In the genomic region with DNA sequence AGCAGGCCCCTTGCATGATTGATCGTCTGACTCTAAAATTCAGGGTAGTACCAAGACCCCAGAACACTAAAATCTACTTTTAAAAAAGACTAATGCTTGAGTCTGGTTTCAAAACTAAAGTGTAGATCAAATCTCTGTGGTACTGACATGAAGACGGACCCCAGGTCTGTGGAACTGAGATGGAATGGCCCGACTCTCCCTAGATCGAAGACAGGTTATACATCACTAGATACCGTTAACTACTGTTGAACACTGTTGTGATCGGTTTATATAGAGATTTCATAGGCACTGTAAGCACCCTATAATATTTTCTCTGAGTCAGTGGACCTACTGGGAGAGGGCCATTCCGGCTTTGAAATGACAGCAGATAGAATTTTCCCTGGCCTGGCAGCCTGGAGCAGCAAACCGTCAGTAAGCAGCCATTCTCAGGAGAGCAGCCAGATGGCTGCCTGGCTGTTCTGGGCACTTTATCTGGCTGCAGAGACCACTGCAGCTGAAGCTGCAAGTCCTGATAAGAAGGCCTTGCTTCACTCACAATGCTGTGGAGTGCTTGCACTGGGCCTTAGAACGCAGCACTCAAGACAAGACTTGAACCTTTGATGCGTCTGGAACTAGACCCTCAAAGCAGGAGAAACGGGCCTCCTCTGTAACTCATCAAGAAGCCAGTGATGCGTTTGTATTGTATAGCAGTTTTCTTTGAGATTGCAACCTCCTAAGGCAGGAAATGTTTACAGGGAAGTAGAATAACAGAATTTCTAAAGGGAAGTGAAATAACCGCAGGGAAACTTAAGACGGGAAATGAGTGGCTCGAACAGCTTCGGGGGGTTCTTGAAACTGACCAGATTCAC, we compare ENCODE assay signal across 11 mouse cellular contexts. TPM values are rescaled to one million over a fixed set of nuclear protein-coding genes. Genes with fewer than 3 reads are reported as not detected.
A peak's percentile ranks its signal among the peaks of the same experiment; 100 is the strongest.
DNase-seq lines count a peak whose midpoint lies in the region; ATAC-seq and TF ChIP-seq lines count a peak whose summit lies in the region.
"Had no signal": no experiment of that assay in that cellular context is flagged by ENCODE, and none has a peak within 500 bp of the region (broad histone marks: within the 10 kb centered on the region; RNA-seq: fewer than 3 reads in every experiment).

No protein-coding gene starts in this region.

- no peaks in the 10 kb centered on the region for H3K36me3 ChIP-seq in heart, embryonic 16.5 days (ENCODE audit: control insufficient read depth, insufficient read depth)
- peaks cover 16% of the 10 kb centered on the region for H3K36me3 ChIP-seq in G1E (replicated peaks)
- H3K36me3 ChIP-seq: midbrain, embryonic 12.5 days had no signal

- no peak for TF ChIP-seq CTCF in G1E (IDR thresholded peaks at IDR 0.05; ENCODE audit: low read depth, low read length)

- peak overlapping the region; percentile 51; the same call in 1 of the 2 replicates for H3K9ac ChIP-seq in heart, embryonic 16.5 days (ENCODE audit: low read length)
- H3K9ac ChIP-seq: midbrain, embryonic 12.5 days had no signal

- no peak overlapping the region for H3K27ac ChIP-seq in heart, embryonic 16.5 days (ENCODE audit: low read length)
- H3K27ac ChIP-seq: midbrain, embryonic 12.5 days had no signal

- H3K27me3 ChIP-seq in heart, embryonic 16.5 days (ENCODE audit: control insufficient read depth, insufficient read depth, low read length): no peaks in the 10 kb centered on the region
- H3K27me3 ChIP-seq in G1E (ENCODE audit: insufficient read depth, low read length): no peaks in the 10 kb centered on the region

- intact Hi-C loops in heart, postnatal 14 days (cut with DNase I): no loop called here
- intact Hi-C loops in left cerebral cortex, postnatal 36 days (cut with DNase I): loop anchor here (5.0 kb wide), 1 partner anchor 37 kb away; the partner anchor contains the start of gene Phf24

- no peak for DNase-seq in heart, postnatal 14 days
- DNase-seq in G1E (ENCODE audit: low spot score): peak; percentile 67
- no peak for DNase-seq in lung, postnatal 25 days (ENCODE audit: low spot score)
- DNase-seq in left cerebral cortex, postnatal 36 days (ENCODE audit: low spot score in 2 of 2): no peak
- DNase-seq in adrenal gland, adult 8-10 months: no peak

- H3K9me3 ChIP-seq in heart, embryonic 16.5 days (replicated peaks; ENCODE audit: control insufficient read depth, low read length): no peaks in the 10 kb centered on the region
- H3K9me3 ChIP-seq in G1E (replicated peaks): peaks cover 3% of the 10 kb centered on the region
- H3K9me3 ChIP-seq: midbrain, embryonic 12.5 days had no signal

- H3K4me3 ChIP-seq in heart, embryonic 16.5 days (ENCODE audit: low read length): no peak overlapping the region
- H3K4me3 ChIP-seq in G1E (ENCODE audit: low read depth, low read length): peak overlapping the region; percentile 35; the same call in 1 of the 2 replicates
- H3K4me3 ChIP-seq: midbrain, embryonic 12.5 days had no signal

- H3K4me2 ChIP-seq in heart, embryonic 16.5 days (ENCODE audit: low read depth, low read length): no peak overlapping the region
- H3K4me2 ChIP-seq: midbrain, embryonic 12.5 days had no signal

- WGBS in heart, embryonic 16.5 days: 59% methylated on average over 16 of the region's 16 CpGs

- 0 out of 2 replicates have a peak, but pooled peaks cover 2% of the 10 kb centered on the region for H3K4me1 ChIP-seq in heart, embryonic 16.5 days (ENCODE audit: control insufficient read depth, insufficient read depth, low read length)
- H3K4me1 ChIP-seq in G1E (ENCODE audit: insufficient read depth, low read depth, low read length): peaks cover 65% of the 10 kb centered on the region
- H3K4me1 ChIP-seq: midbrain, embryonic 12.5 days had no signal

- no peak for ATAC-seq in heart, embryonic 16.5 days (replicated peaks; ENCODE audit: extremely low read depth, insufficient read depth, low FRiP score)
- ATAC-seq in G1E (ENCODE audit: extremely low read depth, insufficient number of reproducible peaks, low FRiP score, poor library complexity, severe bottlenecking): peak; percentile 89
- ATAC-seq in erythroblast, adult 5-6 weeks (replicated peaks; ENCODE audit: low FRiP score, poor library complexity, severe bottlenecking): peak; percentile 92
- peak; percentile 99 for ATAC-seq in megakaryocyte-erythroid progenitor cell, adult 5-6 weeks (replicated peaks; ENCODE audit: low FRiP score, low TSS enrichment, poor library complexity, severe bottlenecking)

RNA-seq across cellular contexts. Expression of gene Fam205c, which starts 6.0 kb away (rescaled TPM):
- 0.13 and 0.34 TPM in 2 replicates for polyA plus RNA-seq in heart, embryonic 16.5 days (2015; fragmentation: Nextera tagmentation; extraction: Ambion mirVana)
- total RNA-seq in heart, postnatal 14 days (2021): 1 to 10 TPM; 4.0 to 4.1 TPM
- not detected in 2 replicates for total RNA-seq in G1E (2014; fragmentation: Nextera tagmentation)
- 0.05 TPM in 1 of 2 replicates, not detected in the other for total RNA-seq in G1E (2017)
- 0.05 TPM in 1 of 2 replicates, not detected in the other for polyA plus RNA-seq in G1E (2012)
- not detected in 2 replicates for total RNA-seq in erythroblast, adult 5-6 weeks (2015; ENCODE audit: low replicate concordance)
- 0.56 TPM in 1 of 2 replicates, not detected in the other for total RNA-seq in erythroblast, adult 5-6 weeks (2017; ENCODE audit: low replicate concordance)
- total RNA-seq in megakaryocyte-erythroid progenitor cell, adult 5-6 weeks (2014; fragmentation: Nextera tagmentation): not detected in 2 replicates
- total RNA-seq in megakaryocyte-erythroid progenitor cell, adult 5-6 weeks (2017): not detected in 2 replicates
- total RNA-seq in left cerebral cortex, postnatal 36 days (2021): 1 to 10 TPM; 1.2 to 2.0 TPM
- total RNA-seq in adrenal gland, adult 8-10 months (2022): not detected
- total RNA-seq: CH12.LX had no signal

RNA-seq across cellular contexts. Expression of gene Gm12394, which starts 23.5 kb away (rescaled TPM):
- 0.04 TPM in 1 of 2 replicates, not detected in the other for polyA plus RNA-seq in heart, embryonic 16.5 days (2015; fragmentation: Nextera tagmentation; extraction: Ambion mirVana)
- total RNA-seq in heart, postnatal 14 days (2021): not detected
- total RNA-seq in G1E (2014; fragmentation: Nextera tagmentation) (0.34 and 0.60 TPM in 2 replicates), G1E (2017) (not detected in 2 replicates)
- not detected in 2 replicates for polyA plus RNA-seq in G1E (2012)
- total RNA-seq in erythroblast, adult 5-6 weeks (2015; ENCODE audit: low replicate concordance): not detected in 2 replicates
- not detected in 2 replicates for total RNA-seq in erythroblast, adult 5-6 weeks (2017; ENCODE audit: low replicate concordance)
- not detected in 2 replicates for total RNA-seq in megakaryocyte-erythroid progenitor cell, adult 5-6 weeks (2014; fragmentation: Nextera tagmentation)
- total RNA-seq in megakaryocyte-erythroid progenitor cell, adult 5-6 weeks (2017): not detected in 2 replicates
- 1 to 10 TPM; 2.6 TPM for total RNA-seq in left cerebral cortex, postnatal 36 days (2021)
- total RNA-seq in adrenal gland, adult 8-10 months (2022): under 1 TPM; 0.14 to 0.52 (median 0.22) TPM
- total RNA-seq: CH12.LX had no signal

RNA-seq across cellular contexts. Expression of gene Fam205a1, which starts 26.4 kb away (rescaled TPM):
- 0.06 TPM in 1 of 2 replicates, not detected in the other for polyA plus RNA-seq in heart, embryonic 16.5 days (2015; fragmentation: Nextera tagmentation; extraction: Ambion mirVana)
- not detected for total RNA-seq in heart, postnatal 14 days (2021)
- 11.5 and 14.5 TPM in 2 replicates for total RNA-seq in G1E (2014; fragmentation: Nextera tagmentation)
- total RNA-seq in G1E (2017): 0.12 and 0.16 TPM in 2 replicates
- 0.10 and 0.14 TPM in 2 replicates for polyA plus RNA-seq in G1E (2012)
- total RNA-seq in erythroblast, adult 5-6 weeks (2015; ENCODE audit: low replicate concordance): 3.8 and 4.0 TPM in 2 replicates
- total RNA-seq in erythroblast, adult 5-6 weeks (2017; ENCODE audit: low replicate concordance): 1.8 and 2.6 TPM in 2 replicates
- 0.94 TPM in 1 of 2 replicates, not detected in the other for total RNA-seq in megakaryocyte-erythroid progenitor cell, adult 5-6 weeks (2014; fragmentation: Nextera tagmentation)
- total RNA-seq in megakaryocyte-erythroid progenitor cell, adult 5-6 weeks (2017): not detected in 2 replicates
- under 1 TPM; 0.20 to 0.22 TPM for total RNA-seq in left cerebral cortex, postnatal 36 days (2021)
- total RNA-seq in adrenal gland, adult 8-10 months (2022): not detected
- total RNA-seq: adrenal gland, adult 18-20 months; CH12.LX had no signal

RNA-seq across cellular contexts. Expression of gene Phf24, which starts 36.4 kb away (rescaled TPM):
- polyA plus RNA-seq in heart, embryonic 16.5 days (2015; fragmentation: Nextera tagmentation; extraction: Ambion mirVana): 4.8 and 5.8 TPM in 2 replicates
- total RNA-seq in heart, postnatal 14 days (2021): 1 to 10 TPM; 6.0 to 8.4 TPM
- total RNA-seq in G1E (2014; fragmentation: Nextera tagmentation) (1.8 TPM in 1 of 2 replicates, not detected in the other), G1E (2017) (0.29 and 0.98 TPM in 2 replicates)
- polyA plus RNA-seq in G1E (2012): 0.04 TPM in 2 replicates
- not detected in 2 replicates for total RNA-seq in erythroblast, adult 5-6 weeks (2015; ENCODE audit: low replicate concordance)
- total RNA-seq in erythroblast, adult 5-6 weeks (2017; ENCODE audit: low replicate concordance): 1.7 and 5.8 TPM in 2 replicates
- not detected in 2 replicates for total RNA-seq in megakaryocyte-erythroid progenitor cell, adult 5-6 weeks (2014; fragmentation: Nextera tagmentation)
- 0.08 TPM in 1 of 2 replicates, not detected in the other for total RNA-seq in megakaryocyte-erythroid progenitor cell, adult 5-6 weeks (2017)
- 100 to 1,000 TPM; 333 to 352 TPM for total RNA-seq in left cerebral cortex, postnatal 36 days (2021)
- total RNA-seq in adrenal gland, adult 8-10 months (2022): 1 to 10 TPM; 3.1 to 4.5 (median 3.8) TPM
- total RNA-seq: CH12.LX had no signal
